Mouse (Mus musculus) olfactory bulb, adult 2 months (tissue): ENCODE measurements around the gene 1700086D15Rik.

Source experiments
- CTCF ChIP-seq: fragments of 200-500 bp; IDR thresholded peaks from 2 replicates; pipeline ENCODE4 v1.5.1; 2012; ENCODE audit warnings: low read depth, mild to moderate bottlenecking, low read length, moderate library complexity; ENCODE audit not compliant: insufficient read depth
- POLR2A ChIP-seq: fragments of 200-500 bp; IDR thresholded peaks from 2 replicates; pipeline ENCODE4 v1.6.1; 2012; ENCODE audit warnings: mild to moderate bottlenecking, low read depth, low read length, moderate library complexity; ENCODE audit not compliant: insufficient read depth

GRCm38 (mm10) chr11:65204651-65205050, 45.0 kb upstream of the 1700086D15Rik start:
- no peak for TF ChIP-seq CTCF
- TF ChIP-seq POLR2A, result no peak
